Mouse (Mus musculus) lung, postnatal 36 days (tissue): ENCODE data around the gene Manba.

ENCODE experiments used
- DNase-seq: peaks from one replicate; pipeline ENCODE4 v3.0.0; 2022; ENCODE audit warnings: mixed read lengths

Gene Manba

GRCm38 (mm10) chr3:135586060-135586459, 100.6 kb downstream of the Manba start:
- DNase-seq: no peak

- DNase-seq: peak; percentile 66
Measured at GRCm38 (mm10) chr3:135586471-135586880, 101.1 kb downstream of the Manba start.

- DNase-seq: no peak
Measured at GRCm38 (mm10) chr3:135590471-135590870, 105.1 kb downstream of the Manba start.

- DNase-seq: no peak
Measured at GRCm38 (mm10) chr3:135591376-135591775, 106.0 kb downstream of the Manba start.

- DNase-seq: no peak
Measured at GRCm38 (mm10) chr3:135592011-135592410, 106.6 kb downstream of the Manba start.

GRCm38 (mm10) chr3:135594238-135594917, 109.0 kb downstream of the Manba start:
- DNase-seq: peak; percentile 68

- DNase-seq: peak; percentile 61
Measured at GRCm38 (mm10) chr3:135597014-135597413, 111.6 kb downstream of the Manba start.

- no peak for DNase-seq
Measured at GRCm38 (mm10) chr3:135598355-135598754, 112.9 kb downstream of the Manba start.

- no peak for DNase-seq
Measured at GRCm38 (mm10) chr3:135602731-135603130, 117.3 kb downstream of the Manba start.

GRCm38 (mm10) chr3:135604626-135605417, 119.4 kb downstream of the Manba start:
- no peak for DNase-seq

GRCm38 (mm10) chr3:135605474-135605873, 120.1 kb downstream of the Manba start:
- DNase-seq: peak; percentile 31

- no peak for DNase-seq
Measured at GRCm38 (mm10) chr3:135606592-135606991, 121.2 kb downstream of the Manba start.

- no peak for DNase-seq
Measured at GRCm38 (mm10) chr3:135607021-135607420, 121.6 kb downstream of the Manba start.

- DNase-seq: peak; percentile 61
Measured at GRCm38 (mm10) chr3:135607660-135608473, 122.5 kb downstream of the Manba start.

- DNase-seq: no peak
Measured at GRCm38 (mm10) chr3:135610221-135610620, 124.8 kb downstream of the Manba start.

- no peak for DNase-seq
Measured at GRCm38 (mm10) chr3:135614376-135614775, 129.0 kb downstream of the Manba start.

GRCm38 (mm10) chr3:135616730-135617129, 131.3 kb downstream of the Manba start:
- no peak for DNase-seq
